19 mouse cellular contexts compared by ENCODE assay signal in genomic region chr2:170054943-170055342, GRCm38 (mm10).
A peak's percentile ranks its signal among the peaks of the same experiment; 100 is the strongest.
DNase-seq lines count a peak whose midpoint lies in the region; ATAC-seq and TF ChIP-seq lines count a peak whose summit lies in the region.
"Had no signal": no experiment of that assay in that cellular context is flagged by ENCODE, and none has a peak within 500 bp of the region (broad histone marks: within the 10 kb centered on the region; RNA-seq: fewer than 3 reads in every experiment).

No protein-coding gene starts in this region.

- H3K9me3 ChIP-seq in intestine, embryonic 15.5 days, result no peaks in the 10 kb centered on the region
- H3K9me3 ChIP-seq in intestine, postnatal 0 days (ENCODE audit: control insufficient read depth), result no peaks in the 10 kb centered on the region
- H3K9me3 ChIP-seq in liver, embryonic 14.5 days (ENCODE audit: control insufficient read depth, low read length), result no peaks in the 10 kb centered on the region
- H3K9me3 ChIP-seq: megakaryocyte, embryonic 14.5 days; midbrain, embryonic 12.5 days; neural tube, embryonic 13.5 days had no signal

- H3K4me2 ChIP-seq in intestine, embryonic 15.5 days (replicated peaks), result no peak overlapping the region
- no peak overlapping the region for H3K4me2 ChIP-seq in intestine, postnatal 0 days (replicated peaks; ENCODE audit: low read depth)
- no peak overlapping the region for H3K4me2 ChIP-seq in liver, embryonic 14.5 days (ENCODE audit: low read depth)
- H3K4me2 ChIP-seq: hindbrain, embryonic 14.5 days; midbrain, embryonic 12.5 days; neural tube, embryonic 13.5 days had no signal

- 74% methylated on average over 12 of the region's 12 CpGs for WGBS in intestine, embryonic 15.5 days
- WGBS in intestine, postnatal 0 days, result 68% methylated on average over 12 of the region's 12 CpGs
- WGBS in liver, embryonic 14.5 days (ENCODE audit: insufficient replicate concordance), result 46% methylated on average over 12 of the region's 12 CpGs

- no peaks in the 10 kb centered on the region; the same call in 1 of the 2 replicates for H3K4me1 ChIP-seq in intestine, embryonic 15.5 days (replicated peaks)
- H3K4me1 ChIP-seq in intestine, postnatal 0 days (replicated peaks; ENCODE audit: control insufficient read depth, insufficient read depth, low read length), result no peaks in the 10 kb centered on the region
- no peaks in the 10 kb centered on the region for H3K4me1 ChIP-seq in liver, embryonic 14.5 days (replicated peaks; ENCODE audit: control insufficient read depth in 2 of 2, insufficient read depth in 2 of 2, low read length in 1 of 2)
- H3K4me1 ChIP-seq: heart, embryonic 13.5 days; midbrain, embryonic 12.5 days; neural tube, embryonic 13.5 days had no signal

- no peak overlapping the region for H3K4me3 ChIP-seq in intestine, embryonic 15.5 days (replicated peaks)
- no peak overlapping the region for H3K4me3 ChIP-seq in intestine, postnatal 0 days (ENCODE audit: low read depth, low read length)
- H3K4me3 ChIP-seq in liver, embryonic 14.5 days (ENCODE audit: insufficient read depth in 1 of 2, low read depth in 2 of 2, low read length in 2 of 2), result no peak overlapping the region
- H3K4me3 ChIP-seq: erythroblast, embryonic 14.5 days; heart, embryonic 13.5 days; midbrain, embryonic 12.5 days; neural tube, embryonic 13.5 days had no signal

- TF ChIP-seq EP300 in liver, embryonic 14.5 days (IDR thresholded peaks at IDR 0.05; ENCODE audit: low read depth), result no peak

- no peaks in the 10 kb centered on the region for H3K27me3 ChIP-seq in intestine, embryonic 15.5 days (replicated peaks)
- H3K27me3 ChIP-seq in intestine, postnatal 0 days (replicated peaks; ENCODE audit: control insufficient read depth, insufficient read depth, low read length), result no peaks in the 10 kb centered on the region
- no peaks in the 10 kb centered on the region for H3K27me3 ChIP-seq in liver, embryonic 14.5 days (ENCODE audit: control insufficient read depth, insufficient read depth, low read length)
- H3K27me3 ChIP-seq: heart, embryonic 13.5 days; megakaryocyte, embryonic 14.5 days; midbrain, embryonic 12.5 days; neural tube, embryonic 13.5 days; Patski had no signal

- no peak for TF ChIP-seq CTCF in intestine, postnatal 0 days (IDR thresholded peaks at IDR 0.05; ENCODE audit: low read depth)
- TF ChIP-seq CTCF in liver, embryonic 14.5 days (IDR thresholded peaks at IDR 0.05; ENCODE audit: low read depth), result no peak

- H3K27ac ChIP-seq in intestine, embryonic 15.5 days, result no peak overlapping the region
- H3K27ac ChIP-seq in intestine, postnatal 0 days (ENCODE audit: low read depth, low read length), result no peak overlapping the region
- no peak overlapping the region for H3K27ac ChIP-seq in liver, embryonic 14.5 days
- H3K27ac ChIP-seq: heart, embryonic 13.5 days; hindbrain, embryonic 14.5 days; kidney, postnatal 0 days; midbrain, embryonic 12.5 days; neural tube, embryonic 13.5 days had no signal

- ATAC-seq in intestine, embryonic 15.5 days, result peak; percentile 39; the same call in 1 of the 2 replicates
- ATAC-seq in intestine, postnatal 0 days, result no peak
- ATAC-seq in common myeloid progenitor, adult 5-6 weeks (replicated peaks; ENCODE audit: low read depth, poor library complexity, severe bottlenecking), result 0 out of 2 replicates have a peak, but pooled peaks have one; percentile 5
- ATAC-seq in liver, embryonic 14.5 days (ENCODE audit: insufficient read depth), result peak; percentile 21; the same call in 1 of the 2 replicates
- peak; percentile 32; the same call in 1 of the 2 replicates for ATAC-seq in monocyte, adult 5-6 weeks (replicated peaks; ENCODE audit: insufficient number of reproducible peaks, low FRiP score, low TSS enrichment, poor library complexity, severe bottlenecking)
- ATAC-seq: forebrain, embryonic 16.5 days had no signal

- no peak for DNase-seq in liver, embryonic 14.5 days (ENCODE audit: low read depth in 3 of 3, low spot score in 3 of 3)
- DNase-seq in kidney, postnatal 14 days, result no peak
- no peak for DNase-seq in kidney, postnatal 4 days
- DNase-seq: cerebellum, adult 11-12 months; cerebellum, adult 9-11 months; layer of hippocampus, adult 9-11 months had no signal

- H3K9ac ChIP-seq in intestine, embryonic 15.5 days, result no peak overlapping the region
- H3K9ac ChIP-seq in intestine, postnatal 0 days (ENCODE audit: low read depth, low read length), result no peak overlapping the region
- H3K9ac ChIP-seq in liver, embryonic 14.5 days (replicated peaks), result no peak overlapping the region
- H3K9ac ChIP-seq: heart, embryonic 13.5 days; hindbrain, embryonic 14.5 days; midbrain, embryonic 12.5 days; neural tube, embryonic 13.5 days had no signal

- H3K36me3 ChIP-seq in intestine, embryonic 15.5 days, result no peaks in the 10 kb centered on the region
- no peaks in the 10 kb centered on the region for H3K36me3 ChIP-seq in intestine, postnatal 0 days (ENCODE audit: control insufficient read depth, insufficient read depth)
- H3K36me3 ChIP-seq in liver, embryonic 14.5 days (replicated peaks; ENCODE audit: control insufficient read depth, insufficient read depth, low read depth), result no peaks in the 10 kb centered on the region
- H3K36me3 ChIP-seq: heart, embryonic 13.5 days; midbrain, embryonic 12.5 days; neural tube, embryonic 13.5 days had no signal
